8 mouse cellular contexts compared by ENCODE assay signal in genomic region chr13:113693383-113693782, GRCm38 (mm10). TPM values are rescaled to one million over a fixed set of nuclear protein-coding genes. Genes with fewer than 3 reads are reported as not detected.
DNase-seq lines count a peak whose midpoint lies in the region; ATAC-seq and TF ChIP-seq lines count a peak whose summit lies in the region.

No protein-coding gene starts in this region.

- no peak for ATAC-seq in midbrain, embryonic 16.5 days
- no peak for ATAC-seq in heart, postnatal 0 days (ENCODE audit: insufficient read depth, low read depth)
- ATAC-seq in midbrain, embryonic 15.5 days (replicated peaks), result peak; percentile 35; the same call in 1 of the 2 replicates

- H3K4me1 ChIP-seq in midbrain, embryonic 10.5 days, result no peaks in the 10 kb centered on the region
- no peaks in the 10 kb centered on the region for H3K4me1 ChIP-seq in midbrain, embryonic 16.5 days (ENCODE audit: control insufficient read depth, insufficient read depth, low read length)
- no peaks in the 10 kb centered on the region for H3K4me1 ChIP-seq in heart, postnatal 0 days (ENCODE audit: control insufficient read depth, insufficient read depth)
- no peaks in the 10 kb centered on the region for H3K4me1 ChIP-seq in midbrain, embryonic 15.5 days

- no peak for TF ChIP-seq EP300 in heart, postnatal 0 days (IDR thresholded peaks at IDR 0.05; ENCODE audit: low read depth)

- no peaks in the 10 kb centered on the region for H3K27me3 ChIP-seq in midbrain, embryonic 10.5 days (ENCODE audit: low read depth, poor library complexity, severe bottlenecking)
- H3K27me3 ChIP-seq in midbrain, embryonic 16.5 days (ENCODE audit: control insufficient read depth, insufficient read depth, low read depth, low read length), result no peaks in the 10 kb centered on the region
- H3K27me3 ChIP-seq in heart, postnatal 0 days (ENCODE audit: control insufficient read depth, insufficient read depth, low read length), result no peaks in the 10 kb centered on the region
- no peaks in the 10 kb centered on the region for H3K27me3 ChIP-seq in midbrain, embryonic 15.5 days (replicated peaks)

- no peak overlapping the region for H3K4me2 ChIP-seq in midbrain, embryonic 16.5 days (ENCODE audit: low read length)
- H3K4me2 ChIP-seq in heart, postnatal 0 days (ENCODE audit: low read depth, low read length), result no peak overlapping the region
- no peak overlapping the region for H3K4me2 ChIP-seq in midbrain, embryonic 15.5 days

- 25% methylated on average over 6 of the region's 6 CpGs for WGBS in midbrain, embryonic 10.5 days
- WGBS in midbrain, embryonic 16.5 days, result 22% methylated on average over 6 of the region's 6 CpGs
- 18% methylated on average over 6 of the region's 6 CpGs for WGBS in heart, postnatal 0 days
- whole genome bisulfite sequencing in midbrain, embryonic 15.5 days, result 23% methylated on average over 6 of the region's 6 CpGs

- H3K27ac ChIP-seq in midbrain, embryonic 10.5 days (replicated peaks), result no peak overlapping the region
- no peak overlapping the region for H3K27ac ChIP-seq in midbrain, embryonic 16.5 days (ENCODE audit: low read length)
- H3K27ac ChIP-seq in heart, postnatal 0 days (ENCODE audit: low read depth), result no peak overlapping the region
- H3K27ac ChIP-seq in midbrain, embryonic 15.5 days, result no peak overlapping the region

- no peak overlapping the region for H3K9ac ChIP-seq in midbrain, embryonic 16.5 days (ENCODE audit: low read depth, low read length)
- no peak overlapping the region for H3K9ac ChIP-seq in heart, postnatal 0 days (replicated peaks; ENCODE audit: low read depth, low read length)
- H3K9ac ChIP-seq in midbrain, embryonic 15.5 days, result no peak overlapping the region

- peak; percentile 80 for TF ChIP-seq CTCF in heart, postnatal 0 days (IDR thresholded peaks at IDR 0.05; ENCODE audit: low read depth)

- H3K36me3 ChIP-seq in midbrain, embryonic 10.5 days, result no peaks in the 10 kb centered on the region
- no peaks in the 10 kb centered on the region for H3K36me3 ChIP-seq in midbrain, embryonic 16.5 days (ENCODE audit: control insufficient read depth, insufficient read depth, low read length)
- no peaks in the 10 kb centered on the region for H3K36me3 ChIP-seq in heart, postnatal 0 days (replicated peaks; ENCODE audit: control insufficient read depth, insufficient read depth, low read length)
- H3K36me3 ChIP-seq in midbrain, embryonic 15.5 days (replicated peaks), result no peaks in the 10 kb centered on the region

- 0 out of 2 replicates have a peak, but pooled peaks cover 3% of the 10 kb centered on the region for H3K9me3 ChIP-seq in midbrain, embryonic 10.5 days (replicated peaks)
- no peaks in the 10 kb centered on the region; the same call in 1 of the 2 replicates for H3K9me3 ChIP-seq in midbrain, embryonic 16.5 days (replicated peaks; ENCODE audit: control insufficient read depth, low read length, poor library complexity, severe bottlenecking)
- H3K9me3 ChIP-seq in heart, postnatal 0 days (replicated peaks; ENCODE audit: control insufficient read depth, low read length), result no peaks in the 10 kb centered on the region; the same call in 1 of the 2 replicates
- H3K9me3 ChIP-seq in midbrain, embryonic 15.5 days, result no peaks in the 10 kb centered on the region

- peak; percentile 33 for DNase-seq in midbrain, embryonic 10.5 days (ENCODE audit: low spot score)
- peak; percentile 69 for DNase-seq in MN1 (ENCODE audit: low spot score)
- DNase-seq in cerebellum, adult 11 months, result peak; percentile 19
- DNase-seq in heart, postnatal 0 days (ENCODE audit: low spot score), result peak; percentile 71
- peak; percentile 40 to 58 for DNase-seq in layer of hippocampus, postnatal 10 days (ENCODE audit: low spot score in 2 of 2)
- DNase-seq in testis, postnatal 10 days (ENCODE audit: low spot score), result no peak

- no peak overlapping the region for H3K4me3 ChIP-seq in midbrain, embryonic 10.5 days
- no peak overlapping the region for H3K4me3 ChIP-seq in midbrain, embryonic 16.5 days (ENCODE audit: low read depth, low read length)
- no peak overlapping the region for H3K4me3 ChIP-seq in heart, postnatal 0 days (ENCODE audit: low read depth, low read length)
- H3K4me3 ChIP-seq in midbrain, embryonic 15.5 days, result no peak overlapping the region

RNA-seq across cellular contexts. Expression of gene Hspb3, which starts 29.9 kb away (rescaled TPM):
- not detected in 2 replicates for polyA plus RNA-seq in midbrain, embryonic 10.5 days (2016; fragmentation: Nextera tagmentation; extraction: Ambion mirVana)
- 0.47 TPM in 1 of 2 replicates, not detected in the other for polyA plus RNA-seq in midbrain, embryonic 16.5 days (2015; fragmentation: Nextera tagmentation; extraction: Ambion mirVana)
- total RNA-seq in heart, postnatal 0 days (2014; rRNA removed; ENCODE audit: low replicate concordance), result 38.7 and 43.7 TPM in 2 replicates
- polyA plus RNA-seq in heart, postnatal 0 days (2015; fragmentation: Nextera tagmentation; extraction: Ambion mirVana), result 50.5 and 54.6 TPM in 2 replicates
- total RNA-seq in layer of hippocampus, postnatal 10 days (2021), result 1 to 10 TPM; 1.4 to 1.6 TPM
- polyA plus RNA-seq in midbrain, embryonic 15.5 days (2015; fragmentation: Nextera tagmentation; extraction: Ambion mirVana), result 0.46 TPM in 1 of 2 replicates, not detected in the other

Comparison
In these comparisons a context has a peak if more than half of its experiments do, and no peak if none do; other contexts are left out.
1. RNA of gene Hspb3, which starts 29.9 kb away (polyA plus RNA-seq): 50.5 to 54.6 TPM in heart, postnatal 0 days; not detected in midbrain, embryonic 10.5 days, 0.46 TPM in midbrain, embryonic 15.5 days and 0.47 TPM in midbrain, embryonic 16.5 days; every median in the first group is over 10 times any median in the second.